Mouse (Mus musculus) adrenal gland, adult 2 months (tissue): ENCODE data around the gene Prph. TPM values are rescaled to one million over a fixed set of nuclear protein-coding genes. Genes with fewer than 3 reads are reported as not detected.

Experiments
- DNase-seq: peaks from one replicate; pipeline ENCODE4 v3.0.0; 2021
- long read RNA-seq: library from polyadenylated mRNA; stranded (forward); transcript quantifications from one replicate; pipeline ENCODE4 v2.0.0, GENCODE M21; 2021
- polyA plus RNA-seq: library from polyadenylated mRNA; depleted of rRNA; stranded (reverse); fragments of >200 nt; gene quantifications from 2 replicates; pipeline ENCODE4 v1.2.3, GENCODE M21; 2012; rRNA removed
- total RNA-seq, 2 experiments: library from RNA; stranded (reverse); gene quantifications; 2 replicates each; pipeline ENCODE4 v1.2.3; 2021

Prph gene
- total RNA-seq (under 1 TPM; 0.43 to 0.86 TPM), polyA plus RNA-seq (2.4 and 8.5 TPM in 2 replicates)
- long read RNA-seq = 0 reads

GRCm38 (mm10) chr15:99055040-99055439 is at the start of gene Prph:
Gene Prph (plus strand): TSS chr15:99055174.
- no peak for DNase-seq

GRCm38 (mm10) chr15:99008801-99009241 is 46.2 kb upstream of the Prph start:
- DNase-seq = peak; percentile 35

- DNase-seq = no peak
These were observed 44.1 kb upstream of the Prph start for GRCm38 (mm10) chr15:99010896-99011295.

- no peak for DNase-seq
These were observed 43.0 kb upstream of the Prph start for GRCm38 (mm10) chr15:99011946-99012345.

GRCm38 (mm10) chr15:99014496-99015030 is 40.4 kb upstream of the Prph start:
- DNase-seq = no peak

- DNase-seq = no peak
These were observed 37.6 kb upstream of the Prph start for GRCm38 (mm10) chr15:99017355-99017761.

- DNase-seq = no peak
These were observed 37.0 kb upstream of the Prph start for GRCm38 (mm10) chr15:99017986-99018385.

- DNase-seq = no peak
These were observed 36.3 kb upstream of the Prph start for GRCm38 (mm10) chr15:99018630-99019029.

GRCm38 (mm10) chr15:99019436-99019835 is 35.5 kb upstream of the Prph start:
- DNase-seq = no peak

GRCm38 (mm10) chr15:99020171-99020570 is 34.8 kb upstream of the Prph start:
- DNase-seq = no peak

GRCm38 (mm10) chr15:99021255-99021654 is 33.7 kb upstream of the Prph start:
- DNase-seq = no peak

- peak; percentile 73 for DNase-seq
These were observed 30.2 kb upstream of the Prph start for GRCm38 (mm10) chr15:99024668-99025314.

- DNase-seq = no peak
These were observed 29.6 kb upstream of the Prph start for GRCm38 (mm10) chr15:99025414-99025813.

GRCm38 (mm10) chr15:99026259-99026658 is 28.7 kb upstream of the Prph start:
- DNase-seq = no peak

GRCm38 (mm10) chr15:99027116-99027515 is 27.9 kb upstream of the Prph start:
- DNase-seq = no peak

GRCm38 (mm10) chr15:99028874-99029458 is 26.0 kb upstream of the Prph start:
- no peak for DNase-seq

- peak; percentile 98 for DNase-seq
These were observed 25.1 kb upstream of the Prph start, which contains the start of gene Tuba1c for GRCm38 (mm10) chr15:99029619-99030584. Gene Tuba1c (plus strand): TSS chr15:99029891.

GRCm38 (mm10) chr15:99030585-99031387 is 24.2 kb upstream of the Prph start:
- peak; percentile 88 for DNase-seq

- DNase-seq = peak; percentile 33
These were observed 23.6 kb upstream of the Prph start for GRCm38 (mm10) chr15:99031388-99031675.

GRCm38 (mm10) chr15:99032041-99032725 is 22.8 kb upstream of the Prph start:
- DNase-seq = no peak

GRCm38 (mm10) chr15:99032726-99033250 is 22.2 kb upstream of the Prph start:
- DNase-seq = peak; percentile 78
